Mouse (Mus musculus): ENCODE results near the gene Gm19426.

The Gm19426 gene

DNA sequence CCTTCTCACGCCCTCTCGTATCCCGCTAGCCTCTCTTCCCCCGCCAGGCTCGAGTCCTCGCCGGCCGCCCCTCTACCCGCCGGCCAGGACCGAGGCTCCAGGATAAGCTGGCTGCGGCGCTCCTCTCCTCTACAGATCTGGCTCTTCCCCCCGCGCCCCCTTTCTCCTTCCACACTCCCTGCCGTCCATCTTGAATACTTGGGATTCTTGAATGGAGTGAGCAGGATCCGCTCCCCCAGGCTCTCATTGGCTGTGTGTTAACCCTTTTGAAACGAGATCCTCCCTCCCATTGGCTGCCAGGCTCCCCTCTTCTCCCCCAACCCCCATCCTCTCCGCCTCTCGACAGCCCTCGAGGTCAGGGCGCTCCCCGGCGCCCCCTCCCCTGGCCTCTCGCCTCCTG lies at the start of gene Gm19426:
Gm19426 (minus strand) TSS at position 95 of the 400 bp plus-strand sequence.
- peak; percentile 84 to 86 for DNase-seq

DNA sequence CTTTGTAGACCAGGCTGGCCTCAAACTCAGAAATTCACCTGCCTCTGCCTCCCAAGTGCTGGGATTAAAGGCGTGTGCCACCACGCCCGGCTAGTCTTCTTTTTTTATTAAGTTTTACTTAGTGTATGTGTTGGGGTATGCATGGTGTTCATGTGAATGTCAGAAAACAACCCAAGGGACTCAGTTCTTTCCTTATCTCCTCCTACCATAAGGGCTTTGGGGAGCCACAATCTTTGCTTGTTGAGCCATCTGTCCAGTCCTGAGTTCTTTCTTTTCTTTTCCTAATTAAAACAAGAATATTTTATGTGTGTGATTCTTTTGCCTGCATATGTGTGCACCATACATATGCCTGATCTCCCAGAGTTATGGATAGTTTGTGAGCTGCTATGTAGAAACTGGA lies 49.7 kb upstream of the Gm19426 start:
- no peak for DNase-seq

DNA sequence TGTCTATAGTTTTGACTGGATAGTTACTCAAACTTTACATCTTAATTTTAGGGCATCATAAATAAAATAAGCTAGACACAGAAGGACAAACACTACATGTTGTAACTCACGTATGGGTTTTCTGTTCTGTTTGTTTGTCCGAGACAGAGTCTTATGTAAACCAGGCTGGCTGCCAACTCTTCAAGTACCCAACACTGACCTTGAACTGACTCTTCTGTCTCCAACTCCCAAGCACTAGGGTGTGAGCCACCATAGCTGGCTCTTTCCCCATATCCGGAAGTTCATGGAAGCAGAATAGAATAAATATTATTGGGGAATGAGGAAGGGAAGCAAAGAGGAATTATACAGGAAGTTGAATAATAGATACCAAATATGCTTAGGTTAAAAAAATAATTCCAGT lies 49.1 kb upstream of the Gm19426 start:
- DNase-seq: no peak

DNA sequence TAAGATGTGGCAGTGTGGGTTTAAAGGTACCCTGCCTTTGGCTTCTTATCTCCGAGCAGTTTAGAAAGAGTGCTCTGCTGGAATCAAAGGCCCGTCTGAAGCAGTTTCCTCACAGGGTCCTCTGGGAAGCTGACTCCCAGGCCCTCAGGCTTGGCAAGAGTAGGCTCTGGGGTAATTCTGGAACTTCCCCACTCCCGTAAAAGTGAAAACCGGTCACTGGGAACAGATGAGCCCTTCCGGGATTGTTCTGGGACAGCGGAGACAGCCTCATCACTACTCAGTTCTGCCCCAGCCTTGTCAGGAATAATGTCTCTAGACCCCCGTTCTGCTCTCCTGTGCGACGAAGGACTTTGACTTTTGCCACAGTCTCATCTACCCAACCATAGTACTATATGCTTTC lies 47.0 kb upstream of the Gm19426 start:
- DNase-seq: no peak

DNA sequence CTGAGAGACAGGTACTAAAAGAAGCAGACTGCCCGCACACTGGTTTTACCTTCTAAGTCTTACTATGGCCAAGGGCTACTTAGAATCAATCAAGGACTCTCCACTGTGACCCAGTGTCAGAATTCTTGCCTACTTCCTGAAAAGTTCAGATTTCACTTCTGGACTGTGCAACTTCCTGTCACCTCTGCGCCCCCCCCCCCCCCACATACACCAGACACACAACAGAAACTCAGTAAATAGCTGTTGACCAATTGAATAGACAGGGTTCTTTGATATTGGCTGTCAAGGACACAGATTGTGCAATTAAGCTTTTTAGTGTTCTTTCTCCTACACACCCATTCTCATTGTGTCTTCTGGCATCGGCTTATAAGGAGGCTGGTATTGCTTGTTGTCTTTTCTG lies 44.9 kb upstream of the Gm19426 start:
- no peak for DNase-seq

DNA sequence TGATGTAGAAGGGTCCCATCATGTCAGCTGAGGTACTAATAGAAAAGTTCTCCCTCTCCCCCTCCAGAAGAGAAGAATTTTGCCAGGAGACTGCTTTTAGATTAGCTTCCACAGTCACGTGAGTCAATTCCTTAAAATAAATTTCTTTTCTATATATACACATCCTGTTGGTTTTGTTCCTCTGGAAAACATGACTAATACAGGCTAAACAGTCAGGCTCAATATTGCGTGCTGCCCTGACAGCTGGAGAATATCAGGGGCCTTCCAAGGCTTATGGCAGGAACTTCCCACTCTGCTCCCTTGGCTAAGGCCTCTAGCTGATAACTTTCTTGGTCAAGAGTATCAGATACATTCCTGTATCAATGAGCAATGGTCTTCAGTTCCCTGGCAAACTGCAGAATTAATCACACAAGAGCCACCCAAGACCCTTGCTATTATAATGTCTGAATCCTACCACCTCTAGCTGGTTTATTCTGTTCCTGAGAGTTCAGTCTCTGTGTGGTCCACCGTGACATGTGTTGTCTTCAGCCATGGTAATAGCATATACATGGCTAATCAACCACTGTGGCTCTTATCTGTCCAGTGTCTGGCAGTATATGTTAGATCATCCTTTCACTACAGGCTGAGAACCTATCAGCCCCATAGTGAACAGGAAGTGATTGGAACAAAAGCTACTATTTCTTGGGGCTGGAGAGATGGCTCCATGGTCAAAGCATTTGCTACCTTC lies 40.5 kb upstream of the Gm19426 start:
- no peak for DNase-seq

DNA sequence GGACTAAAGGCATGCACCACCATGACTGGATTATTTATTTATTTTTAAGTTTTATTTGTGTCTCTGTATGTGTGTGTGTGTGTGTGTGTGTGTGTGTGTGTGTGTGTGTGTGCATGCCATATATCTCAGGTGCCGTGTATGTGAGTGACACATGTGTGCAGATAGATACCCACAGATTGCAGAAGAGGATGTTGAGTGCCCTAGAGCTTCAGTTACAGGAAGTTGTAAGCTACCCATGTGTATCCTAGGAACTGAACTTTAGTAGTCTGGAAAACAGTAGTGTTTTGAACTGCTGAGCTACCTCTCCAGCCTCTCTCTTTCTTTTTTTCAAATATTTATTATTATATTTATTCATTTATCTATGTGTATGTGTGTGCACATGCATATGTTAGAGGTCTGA lies 39.9 kb upstream of the Gm19426 start:
- no peak for DNase-seq

DNA sequence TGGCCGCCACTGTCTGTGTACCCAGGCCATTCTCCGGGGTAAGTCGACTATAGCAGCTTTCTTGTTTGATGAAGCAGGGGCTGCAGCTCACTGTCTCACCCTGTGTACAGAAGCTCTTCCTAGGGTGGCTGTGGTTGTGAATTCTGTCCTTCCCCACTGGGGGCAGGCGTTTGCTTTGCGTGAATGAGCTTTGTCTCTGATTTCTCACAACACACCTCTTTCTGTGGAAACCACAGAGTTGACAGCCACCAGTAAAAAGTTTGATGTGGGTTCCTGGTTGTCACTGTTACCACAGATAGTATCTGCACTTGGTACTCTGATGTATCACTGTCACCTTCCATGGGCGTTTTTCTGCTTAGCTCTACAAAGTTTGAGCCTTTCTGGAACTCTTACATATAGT lies 35.8 kb upstream of the Gm19426 start:
- DNase-seq: no peak

DNA sequence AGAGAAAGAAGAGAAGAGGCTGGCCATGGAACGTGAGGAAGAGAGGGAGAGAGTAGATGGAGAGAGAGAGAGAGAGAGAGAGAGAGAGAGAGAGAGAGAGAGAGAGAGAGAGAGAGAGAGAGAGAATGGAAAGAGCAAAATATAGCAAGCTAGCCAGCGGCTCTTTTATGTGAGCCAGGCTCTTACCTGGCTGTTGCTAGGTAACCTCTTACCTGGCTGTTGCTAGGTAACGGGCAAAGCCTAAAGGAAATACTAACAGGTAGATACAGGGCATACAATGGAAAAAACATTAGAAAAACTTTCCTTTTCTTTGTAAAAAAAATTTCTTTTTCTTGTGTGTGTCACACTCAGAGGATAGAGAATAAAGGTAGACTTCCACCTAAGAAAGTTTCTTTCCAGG lies 34.3 kb upstream of the Gm19426 start:
- no peak for DNase-seq

DNA sequence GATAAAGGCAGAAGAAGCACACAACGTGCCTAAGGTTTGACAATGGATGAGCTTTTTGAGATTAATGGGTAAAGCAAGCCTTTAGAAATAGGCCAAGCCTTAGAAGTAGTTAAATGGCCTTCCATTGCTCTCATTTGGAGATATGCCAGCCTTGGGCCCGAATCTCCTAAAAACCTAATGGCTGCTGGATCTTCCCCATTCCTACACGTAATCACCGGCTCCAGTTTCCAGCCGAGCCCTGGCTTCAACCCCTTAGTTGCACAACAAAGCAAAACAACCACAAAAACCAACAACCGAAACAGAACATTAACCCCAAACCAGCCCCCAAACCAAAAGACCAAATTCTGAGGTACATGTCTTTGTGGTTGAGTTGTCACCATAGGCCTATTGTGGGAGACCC lies 32.2 kb upstream of the Gm19426 start:
- peak; percentile 20 to 29 for DNase-seq

DNA sequence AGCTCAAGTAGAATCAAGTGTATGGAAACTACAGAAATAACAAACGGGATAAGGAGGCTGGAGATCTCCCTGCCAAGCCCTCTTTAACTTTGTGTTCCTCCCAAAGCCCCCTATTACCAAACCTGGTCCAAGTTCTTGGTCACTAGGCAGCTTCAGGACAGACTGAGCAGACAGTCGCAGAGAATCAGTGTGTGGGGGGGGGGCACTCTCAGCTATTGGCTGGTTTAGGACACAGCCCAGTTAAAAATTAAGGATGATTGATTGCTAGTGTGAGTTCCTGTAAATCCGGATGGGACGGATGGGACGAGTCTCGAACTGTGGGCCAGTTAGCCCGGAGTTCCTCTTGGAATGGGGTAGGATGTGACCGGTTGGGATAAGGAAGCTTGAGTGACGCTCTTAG lies 31.8 kb upstream of the Gm19426 start, which contains the start of gene Serping1:
Serping1 (minus strand) TSS at position 204 of the 400 bp plus-strand sequence.
- peak; percentile 17 to 25 for DNase-seq

DNA sequence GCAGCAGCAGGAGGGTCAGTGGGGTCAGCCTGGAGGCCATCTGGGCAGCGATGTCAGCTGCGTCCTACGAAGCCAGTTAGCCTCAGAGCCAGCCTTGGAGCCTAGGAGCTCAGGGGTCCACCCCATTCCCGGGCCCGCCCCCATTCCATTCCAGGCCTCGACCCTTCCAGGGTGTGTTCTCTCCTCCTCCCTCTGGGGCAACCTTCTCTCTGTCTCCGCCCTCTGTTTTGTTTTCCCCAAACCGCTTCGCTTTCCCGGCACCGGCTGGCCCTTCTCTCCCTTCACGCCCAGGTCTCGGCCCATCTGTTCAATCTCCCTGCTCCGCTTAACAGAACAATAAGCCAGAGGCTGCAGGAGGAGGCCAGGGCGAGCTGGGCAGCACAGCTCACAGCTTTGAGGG lies 31.3 kb upstream of the Gm19426 start:
- DNase-seq: peak; percentile 71 to 78

DNA sequence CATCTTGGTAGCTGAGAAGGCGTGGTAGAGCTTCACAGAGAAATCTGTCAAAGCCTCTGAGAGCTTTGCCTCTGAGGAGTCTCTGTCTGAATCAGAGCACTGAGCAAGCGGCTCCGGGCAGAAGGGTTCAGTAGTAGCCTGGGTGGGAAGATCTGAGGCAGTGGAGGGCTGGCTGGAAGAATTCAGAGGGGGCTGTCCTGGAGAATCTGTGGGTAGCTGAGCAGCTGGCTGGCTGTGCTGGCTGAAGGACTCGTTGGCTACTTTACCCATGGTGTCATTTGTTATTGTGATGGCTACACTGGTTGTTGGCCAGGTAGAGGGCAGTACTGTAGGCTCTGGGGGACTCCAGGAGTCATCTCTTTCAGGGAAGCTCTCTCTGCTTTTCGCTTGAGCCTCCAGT lies 29.7 kb upstream of the Gm19426 start:
- peak in 1 of 2 experiments; percentile 29 for DNase-seq

DNA sequence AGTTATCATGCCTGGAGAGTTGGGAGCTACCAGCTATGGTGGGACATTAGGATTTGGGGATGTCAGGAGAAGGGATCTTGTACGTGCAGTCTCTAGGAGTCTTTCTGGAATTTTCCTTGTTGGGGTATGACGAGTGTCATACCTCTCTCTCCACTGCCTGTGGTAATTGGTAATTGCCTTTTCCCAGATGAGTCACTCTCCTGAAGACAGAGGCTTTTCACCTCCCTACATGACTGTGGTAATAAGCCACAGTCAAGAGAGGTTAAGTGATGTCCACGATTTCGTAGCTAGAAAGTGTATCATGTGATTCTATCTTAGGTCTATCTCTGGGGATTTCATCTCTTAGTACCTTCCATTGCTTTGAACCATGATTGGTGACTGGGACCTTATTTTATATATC lies 29.0 kb upstream of the Gm19426 start:
- no peak for DNase-seq

DNA sequence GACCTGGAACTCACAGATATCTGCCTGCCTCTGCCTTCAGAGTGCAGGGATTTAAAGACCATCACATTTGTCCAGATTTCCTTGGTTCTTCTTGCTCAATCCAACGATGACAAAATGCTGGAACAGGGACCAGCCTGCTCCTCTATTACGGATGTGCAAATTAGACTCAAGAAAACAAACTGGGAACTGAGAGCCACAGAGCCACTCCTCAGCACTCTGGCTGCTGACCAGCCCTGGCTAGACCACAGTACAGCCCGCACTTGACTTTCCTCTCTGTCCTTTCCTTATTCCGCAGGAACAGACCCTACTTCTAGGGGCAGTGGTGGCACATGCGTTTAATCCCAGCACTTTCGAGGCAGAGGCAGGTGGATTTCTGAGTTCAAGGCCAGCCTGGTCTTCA lies 27.0 kb upstream of the Gm19426 start:
- no peak for DNase-seq

DNA sequence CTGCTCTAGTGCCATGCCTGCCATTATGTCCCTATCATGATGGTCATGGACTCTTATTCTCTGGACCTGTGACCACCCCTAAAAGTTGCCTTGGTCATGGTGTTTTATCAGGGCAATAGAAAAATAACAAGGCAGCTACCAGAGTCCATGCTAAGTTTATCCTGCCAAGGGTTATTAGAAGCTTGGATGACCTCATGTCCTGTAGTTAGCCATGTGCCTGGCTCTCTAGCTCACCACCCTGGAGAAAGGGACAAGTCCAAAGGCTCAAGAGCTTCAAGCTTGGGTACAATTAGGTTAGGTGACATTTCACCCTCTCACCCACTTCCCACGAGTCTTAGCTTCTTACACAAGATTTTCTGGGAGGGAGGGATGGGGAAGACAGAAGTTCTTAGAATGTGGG lies 19.4 kb upstream of the Gm19426 start:
- DNase-seq: no peak

DNA sequence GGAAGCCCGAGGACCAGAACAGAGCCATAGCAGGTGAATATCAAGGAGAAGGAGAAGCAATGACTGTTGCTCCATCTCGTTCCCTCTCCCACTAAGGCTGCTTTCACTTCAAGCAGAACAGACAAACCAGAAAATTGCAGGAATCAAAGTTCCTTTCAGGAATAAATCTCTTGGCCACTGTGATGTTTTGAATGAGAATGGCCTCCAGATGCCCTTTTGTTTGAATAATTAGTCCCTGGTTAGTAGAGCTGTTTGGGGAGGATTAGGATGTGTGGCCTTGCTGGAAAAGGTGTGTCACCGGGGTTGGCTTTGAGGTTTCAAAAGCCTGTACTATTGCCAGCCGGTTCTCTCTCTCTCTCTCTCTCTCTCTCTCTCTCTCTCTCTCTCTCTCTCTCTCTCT lies 18.8 kb upstream of the Gm19426 start:
- DNase-seq: no peak

DNA sequence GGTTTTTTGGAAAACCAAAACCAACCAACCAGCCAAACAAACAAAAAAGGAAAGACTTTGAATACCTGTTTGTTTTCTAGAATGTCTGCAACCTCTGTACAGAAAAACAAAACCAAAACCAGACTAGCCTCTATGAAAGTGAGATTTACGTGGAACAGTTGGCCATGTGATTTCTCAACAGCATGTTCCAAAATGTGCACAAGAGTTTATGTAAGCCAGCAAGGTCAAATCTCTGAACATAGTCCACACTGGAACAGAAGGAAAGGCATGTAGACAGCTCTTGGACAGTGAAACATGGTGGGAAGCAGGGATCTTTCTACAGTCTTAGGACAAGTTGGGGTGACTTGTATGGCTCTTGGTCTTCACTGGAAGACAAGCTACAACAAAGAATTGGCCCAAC lies 18.4 kb upstream of the Gm19426 start:
- DNase-seq: no peak

DNA sequence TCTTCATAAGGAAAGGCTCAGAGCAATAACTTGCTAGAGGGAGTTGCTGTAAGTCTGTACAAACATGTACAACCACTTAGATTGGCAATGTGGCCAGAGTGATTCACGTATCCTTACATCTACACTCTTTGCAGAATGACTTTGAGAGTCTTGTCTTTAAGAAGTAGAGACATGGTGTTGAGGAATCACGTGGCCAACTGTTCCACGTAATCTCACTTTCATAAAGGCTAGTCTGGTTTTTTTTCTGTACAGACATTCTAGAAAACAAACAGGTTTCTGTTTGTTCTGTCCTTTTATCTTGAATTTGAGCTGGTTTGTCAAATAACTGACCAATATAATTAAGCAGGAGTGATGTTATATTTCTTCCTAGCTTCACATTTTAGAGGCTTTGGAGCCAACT lies 17.9 kb upstream of the Gm19426 start:
- DNase-seq: no peak

DNA sequence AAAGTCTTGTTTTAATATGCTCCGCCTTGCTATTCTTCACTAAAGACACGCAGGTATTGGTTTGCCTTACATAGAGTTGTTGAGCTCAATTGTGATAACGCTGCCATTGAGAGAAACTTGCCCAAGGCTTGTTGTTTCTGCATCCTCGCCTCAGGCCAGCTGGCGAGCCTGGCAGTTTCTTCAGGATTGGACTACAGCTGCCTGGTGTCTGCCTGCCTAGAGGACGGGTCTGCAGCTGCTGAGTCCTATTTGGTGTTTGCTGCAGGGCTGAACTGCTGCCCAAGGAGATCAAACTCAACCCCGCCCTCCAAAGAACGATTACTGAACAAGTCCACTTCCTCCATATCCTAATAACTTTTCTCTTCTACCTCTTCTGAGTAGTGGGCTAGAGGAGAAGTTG lies 17.3 kb upstream of the Gm19426 start:
- no peak for DNase-seq

DNA sequence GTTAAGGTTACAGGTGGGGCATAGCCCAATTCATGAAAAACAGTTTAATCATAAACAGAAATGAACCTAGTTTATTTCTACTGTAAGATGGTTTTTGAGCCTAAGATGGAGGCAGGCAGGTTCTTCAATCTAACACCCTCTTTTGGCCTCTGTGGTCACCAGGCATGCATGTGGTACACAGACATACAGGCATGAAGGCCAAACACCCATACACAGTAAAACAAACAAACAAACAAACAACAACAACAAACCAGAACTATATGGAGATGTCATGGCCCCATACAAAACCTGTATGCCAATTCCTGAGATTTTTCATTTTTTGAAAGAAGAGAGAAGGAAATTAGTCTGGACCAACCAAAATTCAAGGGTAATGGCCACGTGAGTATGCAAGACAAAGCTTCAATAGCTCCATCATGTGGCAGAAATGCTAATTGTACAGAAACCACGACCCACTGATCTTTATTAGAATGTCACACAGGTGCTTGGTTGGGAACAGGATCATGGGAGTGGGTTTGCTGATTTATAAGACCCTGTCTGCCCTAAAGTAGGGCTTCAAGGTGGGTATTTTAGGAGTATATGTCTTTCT lies 15.2 kb upstream of the Gm19426 start:
- peak; percentile 75 to 81 for DNase-seq

DNA sequence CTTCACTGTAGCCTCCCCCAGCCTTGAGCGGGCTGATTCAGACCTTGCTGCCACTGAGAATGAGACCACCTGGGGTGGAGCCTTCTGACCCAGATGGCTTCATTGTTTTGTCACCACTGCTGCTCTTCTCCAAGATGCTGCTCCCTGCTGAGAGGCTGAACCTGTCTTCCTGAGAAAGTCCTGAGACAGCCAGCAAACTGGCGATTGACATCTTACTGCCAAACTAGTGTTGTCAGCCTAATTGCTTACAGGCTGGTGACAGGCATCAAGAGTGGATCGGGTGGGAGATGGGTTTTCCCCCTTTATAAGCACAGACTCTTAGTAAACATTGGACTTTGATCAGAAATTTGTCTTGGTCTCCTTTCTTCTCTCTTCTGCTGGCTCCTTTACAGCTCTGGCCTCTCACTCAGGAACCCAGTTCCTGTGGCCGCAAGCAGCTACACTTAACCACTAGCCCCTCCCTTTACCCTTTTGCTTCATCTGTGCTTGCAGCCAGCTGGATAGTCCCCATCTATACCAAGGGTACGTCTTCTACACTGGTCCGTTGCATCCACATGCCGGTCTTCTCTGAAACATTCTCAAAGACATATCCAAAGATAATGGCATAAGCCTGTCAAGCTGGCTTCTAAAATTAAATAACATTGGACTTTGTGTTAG lies 13.7 kb upstream of the Gm19426 start:
- no peak for DNase-seq

DNA sequence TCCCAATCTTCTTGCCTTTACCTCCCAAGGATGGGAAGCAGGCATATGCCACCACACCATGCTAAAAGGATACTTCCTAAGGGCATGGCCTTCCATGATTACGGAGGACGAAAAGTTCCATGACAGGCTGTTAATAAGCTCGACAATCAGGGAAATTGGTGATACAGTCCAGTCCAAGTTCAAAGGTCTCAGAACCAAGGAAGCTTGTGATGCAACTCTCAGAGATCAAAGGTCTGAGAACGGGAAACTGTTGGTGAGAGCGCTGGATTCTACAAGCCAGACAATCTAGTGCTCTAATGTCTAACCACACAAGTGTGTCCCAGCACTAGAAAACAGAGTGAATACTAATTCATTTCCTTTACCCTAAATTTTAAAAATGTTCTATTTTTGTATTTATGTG lies 12.8 kb upstream of the Gm19426 start:
- no peak for DNase-seq

DNA sequence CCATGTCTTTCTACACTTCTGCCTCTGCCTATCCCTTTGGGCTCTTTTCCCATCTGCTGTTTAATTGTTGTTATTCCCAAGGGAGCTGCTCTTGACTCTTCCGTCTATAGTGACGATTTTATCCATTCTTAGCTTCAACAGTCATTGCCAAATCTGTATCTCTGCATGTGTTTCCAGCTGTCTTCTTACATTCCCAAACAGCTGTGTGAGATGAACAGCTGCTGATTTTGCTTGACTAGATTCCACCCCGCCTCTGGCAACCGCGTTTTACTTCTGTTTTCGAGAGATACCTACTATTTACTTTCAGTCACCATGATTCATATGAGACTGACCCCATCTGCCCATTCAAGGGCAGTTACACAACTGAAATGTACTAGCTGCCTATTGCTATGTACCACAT lies 6.7 kb upstream of the Gm19426 start:
- no peak for DNase-seq
